Mouse (Mus musculus) left cerebral cortex, postnatal 25 days (tissue): ENCODE data around the gene Wnt7a. TPM values are rescaled to one million over a fixed set of nuclear protein-coding genes. Genes with fewer than 3 reads are reported as not detected.

Experiments used
- DNase-seq, 2 experiments: peaks; one replicate each; pipeline ENCODE4 v3.0.0; 2022; ENCODE audit warnings: low spot score in 2 of 2, mixed read lengths in 1 of 2
- intact Hi-C: fragments of 180-260 bp; cut with DNase I; formaldehyde crosslinking; loops from one replicate; pipeline ENCODE4 v1.15.1; 2025
- total RNA-seq, 2 experiments: library from RNA; stranded (reverse); gene quantifications; 2 replicates each; pipeline ENCODE4 v1.2.3; 2021

The Wnt7a gene
- total RNA-seq, 2 experiments from 2014 or later: 11.6 to 16.3 TPM

- intact Hi-C loops: no loop called here
- DNase-seq: no peak
These were observed 18.5 kb downstream of the Wnt7a start for GRCm38 (mm10) chr6:91392475-91393174.

DNA sequence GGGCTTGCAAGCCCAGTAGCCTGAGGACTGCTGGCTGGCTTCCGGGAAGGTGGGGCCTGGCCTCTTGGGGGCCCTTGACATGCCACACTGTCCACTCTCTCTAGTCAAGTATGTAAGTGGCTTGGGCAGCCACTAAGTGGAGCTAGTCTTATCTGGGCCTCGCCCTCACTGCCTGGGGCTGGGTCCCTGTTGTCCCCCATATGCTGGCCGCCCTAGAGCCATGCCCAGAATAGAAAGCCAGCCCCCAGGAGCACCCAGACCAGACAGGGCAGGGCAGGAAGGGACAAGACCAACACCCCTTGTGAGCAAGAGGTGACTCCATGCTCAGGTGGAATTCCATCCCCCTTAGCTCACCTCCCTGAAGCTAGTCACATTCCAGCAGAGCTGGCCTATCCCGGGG, 22.0 kb downstream of the Wnt7a start:
- DNase-seq: no peak
- intact Hi-C loops: no loop called here

DNA sequence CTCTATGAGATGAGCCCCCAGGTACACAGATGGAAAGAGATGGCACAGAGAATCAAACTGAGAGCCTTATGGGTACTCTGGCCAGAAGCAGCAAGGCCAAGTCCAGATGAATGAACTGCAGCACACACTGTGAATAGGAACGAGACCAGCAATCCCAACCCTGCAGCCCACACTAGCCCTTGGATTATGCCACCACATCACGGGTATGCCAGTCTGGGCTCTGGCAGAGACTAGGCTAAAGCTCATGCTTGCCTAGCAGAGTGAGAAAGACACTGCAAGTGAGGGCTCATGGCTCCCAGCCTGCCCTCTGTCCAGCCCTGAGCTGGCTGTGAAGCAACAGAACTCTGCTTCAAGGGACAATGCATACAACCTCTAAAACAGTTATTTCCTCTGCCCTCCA, 26.7 kb downstream of the Wnt7a start:
- DNase-seq: no peak
- intact Hi-C loops: no loop called here

DNA sequence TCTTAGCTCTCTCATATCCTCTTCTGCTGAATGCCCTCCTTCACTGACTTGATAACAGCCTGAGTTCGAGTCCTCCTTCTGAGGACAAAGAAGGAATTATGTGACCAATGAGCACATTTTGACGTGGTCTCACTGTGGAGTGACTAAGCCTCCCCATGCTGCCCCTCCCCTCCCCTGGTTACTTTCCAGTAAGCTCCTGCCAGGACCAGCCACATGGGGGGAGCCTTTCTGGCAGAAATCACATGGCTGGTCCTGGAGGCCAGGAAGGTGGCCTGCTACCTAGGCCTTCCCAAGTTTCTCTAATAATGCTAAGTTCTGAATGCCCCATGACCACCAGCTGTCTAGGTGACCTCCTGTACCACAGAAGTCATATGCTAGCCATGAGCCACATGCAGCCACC, 27.3 kb downstream of the Wnt7a start:
- intact Hi-C loops: no loop called here
- no peak for DNase-seq

- DNase-seq: no peak
- intact Hi-C loops: no loop called here
These were observed 27.9 kb downstream of the Wnt7a start for GRCm38 (mm10) chr6:91383303-91383702.

GRCm38 (mm10) chr6:91379871-91380270, 31.3 kb downstream of the Wnt7a start:
- intact Hi-C loops: no loop called here
- DNase-seq: no peak

GRCm38 (mm10) chr6:91379266-91379665, 31.9 kb downstream of the Wnt7a start:
- no peak for DNase-seq
- intact Hi-C loops: no loop called here

GRCm38 (mm10) chr6:91372977-91373376, 38.2 kb downstream of the Wnt7a start:
- no peak for DNase-seq
- intact Hi-C loops: no loop called here

- no peak for DNase-seq
- intact Hi-C loops: no loop called here
These were observed 38.6 kb downstream of the Wnt7a start for GRCm38 (mm10) chr6:91372586-91372971.

- peak in 1 of 2 experiments; percentile 33 for DNase-seq
- intact Hi-C loops: no loop called here
These were observed 39.1 kb downstream of the Wnt7a start for GRCm38 (mm10) chr6:91371912-91372585.

GRCm38 (mm10) chr6:91366781-91367180, 44.4 kb downstream of the Wnt7a start:
- no peak for DNase-seq
- intact Hi-C loops: no loop called here

DNA sequence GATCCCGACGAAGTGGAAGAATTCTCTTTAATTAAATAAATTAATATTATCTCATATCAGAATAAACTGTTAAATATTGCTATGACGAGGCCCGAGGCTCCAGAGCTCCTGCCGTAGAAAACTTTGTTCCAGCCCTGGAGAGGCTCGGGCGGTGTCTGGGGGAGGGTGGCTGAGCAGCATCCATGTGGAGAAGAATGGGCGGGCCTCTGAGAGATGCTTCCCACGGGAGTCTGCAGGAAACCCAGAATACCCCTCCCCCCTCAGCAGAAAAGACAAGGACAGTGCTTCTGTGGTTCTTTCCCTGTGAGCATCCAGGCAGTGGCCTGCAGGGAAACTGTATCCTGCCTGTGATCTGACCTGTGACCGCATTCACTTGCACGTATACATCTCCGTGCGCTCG, 45.7 kb downstream of the Wnt7a start:
- peak in 1 of 2 experiments; percentile 49 for DNase-seq
- intact Hi-C loops: no loop called here

- DNase-seq: no peak
- intact Hi-C loops: no loop called here
These were observed 48.4 kb downstream of the Wnt7a start for GRCm38 (mm10) chr6:91362756-91363155.

DNA sequence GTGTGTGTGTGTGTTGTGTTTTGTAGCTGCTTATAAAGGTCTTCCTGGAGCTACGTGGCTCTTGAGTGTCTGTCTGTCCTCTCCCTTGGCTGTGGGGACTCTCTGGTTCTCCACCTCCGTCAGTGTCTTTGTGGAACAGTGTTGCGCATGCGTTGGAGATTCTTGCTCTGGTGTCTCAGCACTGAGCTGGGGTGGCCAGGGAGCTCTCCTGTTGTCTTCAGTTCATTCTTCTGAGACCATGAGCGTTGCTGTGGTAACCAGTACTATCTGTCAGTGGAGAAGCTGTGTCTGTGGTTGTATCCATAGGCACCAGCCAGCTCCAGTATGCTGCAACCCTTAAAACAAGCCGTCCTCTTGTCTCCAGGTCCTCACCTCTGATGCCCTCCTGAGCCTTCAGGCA, 50.2 kb downstream of the Wnt7a start:
- intact Hi-C loops: no loop called here
- DNase-seq: peak in 1 of 2 experiments; percentile 25

GRCm38 (mm10) chr6:91360371-91360690, 50.8 kb downstream of the Wnt7a start:
- intact Hi-C loops: no loop called here
- DNase-seq: no peak

DNA sequence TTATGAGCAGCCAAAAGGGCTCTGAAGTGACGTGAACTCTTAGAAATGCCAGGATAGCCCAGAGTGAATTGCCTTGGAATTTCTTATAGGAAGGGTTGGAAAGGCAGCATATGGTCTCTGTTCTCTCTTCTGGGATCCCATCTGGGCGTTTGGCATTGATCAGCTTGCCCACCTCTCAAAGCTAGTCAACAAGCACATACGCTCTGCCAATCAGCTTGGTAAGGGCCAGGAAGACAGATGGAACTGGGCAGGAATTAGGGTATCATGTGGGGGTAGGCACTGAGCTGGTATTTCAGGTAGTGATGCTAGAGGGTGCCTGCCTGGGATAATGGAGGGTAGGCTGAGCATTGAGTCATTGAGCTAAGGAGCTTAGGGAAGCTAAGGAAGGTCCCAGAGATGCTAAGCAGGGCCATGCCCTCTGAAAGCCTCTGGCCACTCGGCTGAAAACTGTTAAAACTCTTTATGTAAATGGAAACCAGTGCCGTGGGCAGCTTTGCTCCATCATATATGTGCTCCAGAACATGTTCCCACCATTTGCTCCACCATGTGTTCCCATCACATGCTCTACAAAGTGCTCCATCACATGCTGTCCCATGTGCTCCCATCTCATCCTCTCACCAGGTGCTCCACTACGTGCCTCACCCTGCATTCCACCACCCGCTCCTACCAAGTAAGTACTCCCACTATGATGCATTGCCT, 51.3 kb downstream of the Wnt7a start:
- DNase-seq: peak; percentile 33 to 69

DNA sequence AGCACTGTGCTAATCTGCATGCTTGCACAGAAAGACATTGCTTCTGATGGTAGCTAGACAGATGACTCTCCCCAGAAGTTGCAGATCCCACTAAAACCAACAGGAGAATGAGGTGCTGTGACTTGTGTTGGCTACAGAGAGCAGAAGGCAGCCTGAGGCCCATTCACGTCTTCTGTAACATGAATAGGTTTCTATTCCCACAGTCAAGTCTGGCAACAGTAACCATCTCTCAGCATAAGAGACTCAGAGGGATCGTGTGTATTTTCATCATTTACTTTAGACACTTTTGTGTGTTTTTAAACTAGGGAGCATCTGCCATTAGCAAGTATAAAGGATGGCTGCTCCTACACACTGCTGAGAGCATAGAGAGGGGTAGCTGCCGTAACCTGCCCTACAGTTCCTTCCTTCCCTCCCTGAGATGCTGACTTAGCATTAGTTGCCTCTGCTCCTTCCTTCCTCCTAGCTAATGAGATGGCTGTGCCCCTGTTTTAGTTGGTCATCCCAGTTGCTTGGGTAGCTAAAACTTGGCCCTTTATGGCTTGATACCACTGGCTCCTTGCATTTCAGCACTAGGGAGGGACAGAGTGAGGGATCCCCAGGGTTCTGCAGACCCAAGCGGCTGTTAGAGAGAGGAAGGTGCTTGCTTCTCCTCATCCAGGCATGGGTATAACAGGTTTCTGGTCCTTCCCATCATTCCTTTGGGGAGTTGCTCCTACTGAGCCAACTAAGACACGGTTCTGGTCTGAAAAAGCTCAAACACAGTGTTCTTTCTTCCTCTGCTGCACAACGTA, 52.1 kb downstream of the Wnt7a start:
- intact Hi-C loops: no loop called here
- peak in 1 of 2 experiments; percentile 47 for DNase-seq

More for the DNA sequence above, 51.3 kb downstream of the Wnt7a start:
- intact Hi-C loops: no loop called here

- intact Hi-C loops: no loop called here
- no peak for DNase-seq
These were observed 52.8 kb downstream of the Wnt7a start for GRCm38 (mm10) chr6:91358394-91358793.

GRCm38 (mm10) chr6:91357238-91357876, 53.8 kb downstream of the Wnt7a start:
- no peak for DNase-seq
- intact Hi-C loops: no loop called here

GRCm38 (mm10) chr6:91349620-91350019, 61.5 kb downstream of the Wnt7a start:
- intact Hi-C loops: loop anchor here (5.0 kb wide), 1 partner anchor 47 kb away; no protein-coding TSS in a partner anchor

More at GRCm38 (mm10) chr6:91349620-91350019, 61.5 kb downstream of the Wnt7a start:
- DNase-seq: no peak
